Mouse (Mus musculus) kidney, adult 2 months (tissue): ENCODE data around the gene Atoh7.

Experiments
- CTCF ChIP-seq: fragments of 200-500 bp; conservative IDR thresholded peaks from 2 replicates; pipeline ENCODE4 v1.5.1; 2011; ENCODE audit warnings: low read depth, mild to moderate bottlenecking, control low read depth, low read length, moderate library complexity, mixed read lengths; ENCODE audit not compliant: insufficient read depth, insufficient read length
- POLR2A ChIP-seq: fragments of 200-500 bp; IDR thresholded peaks from one replicate; pipeline ENCODE4 v1.6.1; 2011; ENCODE audit warnings: low read depth, low read length, control low read depth

- TF ChIP-seq POLR2A (no peak), CTCF (no peak)
These were observed 36.1 kb upstream of the Atoh7 start for GRCm38 (mm10) chr10:63063365-63063764.
